Mouse (Mus musculus) gastrocnemius, adult 8-10 months (tissue): ENCODE data around the gene Colq. TPM values are rescaled to one million over a fixed set of nuclear protein-coding genes. Genes with fewer than 3 reads are reported as not detected.

Experiments
- total RNA-seq, 4 experiments: library from RNA; stranded (reverse); gene quantifications; 2 replicates each; pipeline ENCODE4 v1.2.4; 2022

The Colq gene
- total RNA-seq, 4 experiments from 2014 or later, result 5.7 to 7.2 (median 6.1) TPM

Other genes with a start within 250 kb of the Colq start
- gene Sh3bp5, start 155.3 kb downstream of the Colq start, total RNA-seq, result 10 to 100 TPM; 38.1 to 56.9 (median 50.0) TPM
- 10 to 100 TPM in 2 of 4 experiments, 1 to 10 TPM in 2; 8.5 to 13.8 (median 9.7) TPM for gene Eaf1, start 96.9 kb downstream of the Colq start, total RNA-seq
- gene Mettl6, start 96.3 kb downstream of the Colq start, total RNA-seq, result 10 to 100 TPM in 1 of 4 experiments, 1 to 10 TPM in 3; 5.6 to 10.3 (median 7.0) TPM
- gene Gm49387, start 49.5 kb upstream of the Colq start, total RNA-seq, result not detected
- 1 to 10 TPM; 3.6 to 5.5 (median 4.4) TPM for gene Btd, start 49.7 kb upstream of the Colq start, total RNA-seq
- gene Hacl1, start 49.9 kb upstream of the Colq start, total RNA-seq, result 1 to 10 TPM; 5.9 to 7.6 (median 6.4) TPM
- gene Ankrd28, start 239.3 kb upstream of the Colq start, total RNA-seq, result 10 to 100 TPM; 46.0 to 65.1 (median 49.5) TPM